Mouse (Mus musculus) spleen, adult 2 months (tissue): ENCODE measurements around the gene Castor2.

Source experiments
- CTCF ChIP-seq: fragments of 200-500 bp; IDR thresholded peaks from 2 replicates; pipeline ENCODE4 v1.5.1; 2011; ENCODE audit warnings: mild to moderate bottlenecking, inconsistent platforms; ENCODE audit not compliant: insufficient read depth, insufficient read length, insufficient replicate concordance; ENCODE audit errors: extremely low read depth
- POLR2A ChIP-seq: fragments of 200-500 bp; IDR thresholded peaks from 2 replicates; pipeline ENCODE4 v1.6.1; 2011; ENCODE audit warnings: low read depth, low read length, inconsistent platforms

DNA sequence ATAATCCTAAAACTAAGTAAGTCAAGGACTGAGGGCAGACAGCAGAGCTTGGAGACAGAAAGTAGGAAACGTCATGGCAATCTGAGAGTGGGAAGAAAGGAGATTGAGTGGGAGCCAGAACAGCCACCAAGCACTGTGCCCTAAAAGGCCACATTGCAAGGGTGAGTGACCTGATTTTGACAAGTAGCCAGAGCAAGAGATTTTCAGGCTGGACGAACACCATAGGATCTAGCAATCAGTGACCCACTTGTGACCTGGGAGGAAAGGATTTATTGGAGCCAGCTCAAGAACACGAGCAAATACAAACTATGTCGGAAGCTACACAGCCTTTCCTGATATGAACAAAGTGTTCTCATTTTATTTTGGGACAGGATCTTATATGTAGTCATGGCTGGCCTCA is 83.2 kb downstream of the Castor2 start:
- no peak for TF ChIP-seq POLR2A
- TF ChIP-seq CTCF = no peak
